Mouse (Mus musculus) myocyte (in vitro differentiated cells): ENCODE results near the gene Bdkrb1.

Experiments
- E2F4 ChIP-seq: IDR thresholded peaks from one replicate; pipeline ENCODE4 v1.6.1; 2011; ENCODE audit warnings: mild to moderate bottlenecking, control low read depth, moderate library complexity; ENCODE audit not compliant: insufficient read depth
- MAX ChIP-seq: IDR thresholded peaks from one replicate; pipeline ENCODE4 v1.6.1; 2011; ENCODE audit warnings: low read depth, mild to moderate bottlenecking, control low read depth
- MYOD1 ChIP-seq, 3 experiments: IDR thresholded peaks; one replicate each; pipeline ENCODE4 v1.6.1; 2011; ENCODE audit warnings: control low read depth in 2 of 3, low read depth in 2 of 3, mild to moderate bottlenecking in 2 of 3, moderate library complexity in 1 of 3; ENCODE audit not compliant: insufficient read length in 2 of 3, control insufficient read depth in 1 of 3
- MYOG ChIP-seq, 3 experiments: IDR thresholded peaks; one replicate each; pipeline ENCODE4 v1.6.1; 2011; ENCODE audit warnings: control low read depth in 2 of 3, low read depth in 2 of 3, mild to moderate bottlenecking in 2 of 3; ENCODE audit not compliant: insufficient read length in 2 of 3, control insufficient read depth in 1 of 3, insufficient read depth in 1 of 3
- POLR2A ChIP-seq: IDR thresholded peaks from one replicate; pipeline ENCODE4 v1.6.1; 2011; ENCODE audit warnings: low read depth, mild to moderate bottlenecking, control low read depth, moderate library complexity; ENCODE audit not compliant: insufficient read length
- POLR2AphosphoS2 ChIP-seq: IDR thresholded peaks from one replicate; pipeline ENCODE4 v1.6.1; 2011; ENCODE audit warnings: low read depth, control low read depth; ENCODE audit not compliant: insufficient read length
- TCF12 ChIP-seq: IDR thresholded peaks from one replicate; pipeline ENCODE4 v1.6.1; 2011; ENCODE audit warnings: mild to moderate bottlenecking, control low read depth; ENCODE audit not compliant: poor library complexity, insufficient read depth, severe bottlenecking
- TCF3 ChIP-seq: IDR thresholded peaks from one replicate; pipeline ENCODE4 v1.6.1; 2011; ENCODE audit warnings: low read depth, control low read depth; ENCODE audit not compliant: insufficient read length
- USF1 ChIP-seq: IDR thresholded peaks from one replicate; pipeline ENCODE4 v1.6.1; 2011; ENCODE audit warnings: low read depth, mild to moderate bottlenecking, control low read depth, moderate library complexity

DNA sequence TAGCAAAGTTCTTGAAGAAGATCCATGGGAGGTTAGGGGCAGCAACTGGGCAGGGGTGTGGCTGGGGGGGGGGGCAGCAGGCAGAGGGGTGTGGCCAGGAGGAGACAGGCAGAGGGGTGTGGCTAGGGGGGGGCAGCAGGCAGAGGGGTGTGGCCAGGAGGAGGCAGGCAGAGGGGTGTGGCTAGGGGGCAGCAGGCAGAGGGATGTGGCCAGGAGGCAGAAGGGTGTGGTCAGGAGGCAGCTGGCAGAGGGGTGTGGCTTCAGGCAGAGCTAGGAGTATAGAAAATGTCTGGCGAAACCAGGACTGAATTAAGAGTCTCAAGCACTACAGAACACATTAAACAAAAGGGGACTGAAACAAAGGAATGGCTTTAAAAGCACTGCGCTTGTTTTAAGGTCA, 19.4 kb upstream of the Bdkrb1 start:
- TF ChIP-seq POLR2A (peak; percentile 21), POLR2AphosphoS2 (no peak), USF1 (no peak), TCF12 (no peak), TCF3 (no peak), MYOD1 (IDR thresholded peaks at IDR 0.05; ENCODE audit: control insufficient read depth in 1 of 3, insufficient read length in 2 of 3, low read depth in 2 of 3) (peak in 1 of 3 experiments; percentile 71), MAX (no peak), MYOG (IDR thresholded peaks at IDR 0.05; ENCODE audit: control insufficient read depth in 1 of 3, insufficient read depth in 1 of 3, insufficient read length in 2 of 3, low read depth in 2 of 3) (peak; percentile 32 to 74 (median 49)), E2F4 (no peak)
